Mouse (Mus musculus) bone marrow macrophage, adult 2 months (primary cell): ENCODE measurements around the gene Tbx10.

ENCODE experiments used
- CTCF ChIP-seq: IDR thresholded peaks from 2 replicates; pipeline ENCODE4 v1.5.1; 2012; ENCODE audit warnings: low read depth, mild to moderate bottlenecking, low read length, moderate library complexity
- POLR2A ChIP-seq: IDR thresholded peaks from 2 replicates; pipeline ENCODE4 v1.6.1; 2012; ENCODE audit warnings: mild to moderate bottlenecking, low read depth, low read length, borderline replicate concordance

DNA sequence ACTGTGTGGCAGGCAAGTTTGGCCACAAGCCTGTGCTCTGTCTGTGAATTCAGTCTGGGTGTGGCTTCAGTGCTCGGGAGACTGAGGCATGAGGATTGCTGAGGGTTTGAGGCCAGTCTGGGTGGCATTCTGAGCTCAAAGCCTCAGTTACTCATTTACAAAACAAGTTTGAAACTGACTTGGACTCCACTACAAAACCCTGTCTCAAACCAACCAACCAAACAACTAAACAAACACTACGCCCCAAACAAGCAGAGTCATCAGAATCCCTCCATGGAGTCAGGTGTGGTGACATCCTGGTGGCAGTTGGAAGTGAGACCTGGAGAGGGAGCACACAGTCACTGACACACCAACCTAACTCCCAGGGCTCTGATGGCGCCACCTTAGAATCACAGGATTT is 42.2 kb upstream of the Tbx10 start:
- no peak for TF ChIP-seq CTCF
- no peak for TF ChIP-seq POLR2A
